Comparison of ENCODE assay signal across 7 mouse cellular contexts in the genomic region with DNA sequence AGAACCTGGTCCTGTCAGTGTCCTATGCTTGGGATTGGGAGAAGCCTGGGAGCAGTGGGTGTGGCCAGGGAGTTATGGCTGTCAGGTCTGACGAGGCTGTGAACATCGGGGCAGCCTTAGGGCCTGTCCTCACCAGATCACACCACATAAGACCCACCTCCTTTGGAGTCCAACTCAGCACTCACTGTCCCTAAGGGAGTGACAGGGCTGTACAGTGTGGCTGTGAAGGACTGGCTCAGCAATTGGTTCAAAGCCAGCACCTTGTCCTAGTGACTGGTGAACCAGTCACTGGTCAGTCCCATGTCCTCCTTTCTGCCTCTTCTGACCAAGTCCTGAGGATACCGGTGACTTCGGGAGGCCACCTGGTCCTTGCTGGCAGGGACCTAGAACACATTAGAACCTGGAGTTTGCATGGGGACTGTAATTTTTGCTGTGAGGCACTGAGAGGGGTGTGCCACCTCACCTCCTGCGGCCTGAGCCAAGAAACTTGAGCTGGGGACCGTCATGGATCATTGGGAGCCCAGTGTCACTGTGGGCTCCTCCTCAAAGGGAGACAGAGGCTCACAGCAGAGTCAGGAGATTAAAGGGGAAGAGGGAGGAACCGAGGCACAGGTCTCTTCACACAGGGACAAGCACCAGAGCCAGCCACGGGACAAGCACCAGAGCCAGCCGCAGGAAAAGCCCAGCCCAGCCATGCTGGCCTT. TPM values are rescaled to one million over a fixed set of nuclear protein-coding genes. Genes with fewer than 3 reads are reported as not detected.
DNase-seq lines count a peak whose midpoint lies in the region; ATAC-seq and TF ChIP-seq lines count a peak whose summit lies in the region.

No protein-coding gene starts in this region.

- no peaks in the 10 kb centered on the region for H3K9me3 ChIP-seq in heart, embryonic 15.5 days (replicated peaks)
- no peaks in the 10 kb centered on the region for H3K9me3 ChIP-seq in midbrain, embryonic 11.5 days (ENCODE audit: control insufficient read depth, low read length)

- peak; percentile 94 for DNase-seq in liver, adult 2 months (ENCODE audit: extremely low read depth, low read depth, low spot score)
- DNase-seq in liver, result no peak
- DNase-seq in adrenal gland, postnatal 25 days, result peak; percentile 44
- DNase-seq in midbrain, embryonic 11.5 days (ENCODE audit: low spot score, missing footprints), result no peak
- no peak for DNase-seq in left cerebral cortex, postnatal 36 days (ENCODE audit: low spot score in 2 of 2)
- DNase-seq in left cerebral cortex, postnatal 4 days, result no peak

- no peak for ATAC-seq in heart, embryonic 15.5 days (replicated peaks; ENCODE audit: insufficient number of reproducible peaks, insufficient read depth, low FRiP score, low read depth)
- no peak for ATAC-seq in midbrain, embryonic 11.5 days (ENCODE audit: low FRiP score)

- no peak overlapping the region for H3K4me2 ChIP-seq in heart, embryonic 15.5 days
- H3K4me2 ChIP-seq in midbrain, embryonic 11.5 days, result no peak overlapping the region

- H3K79me2 ChIP-seq in liver, adult 2 months (ENCODE audit: control insufficient read depth, insufficient read depth, low read length), result peaks cover 8% of the 10 kb centered on the region; the same call in 1 of the 2 replicates

- peak overlapping the region; percentile 4; the same call in 1 of the 2 replicates for H3K9ac ChIP-seq in liver, adult 2 months (ENCODE audit: low read depth, low read length)
- H3K9ac ChIP-seq in heart, embryonic 15.5 days, result 0 out of 2 replicates have a peak overlapping the region, but pooled peaks have one; percentile 16
- H3K9ac ChIP-seq in midbrain, embryonic 11.5 days (ENCODE audit: low read length), result peak overlapping the region; percentile 20; the same call in 1 of the 2 replicates

- no peak for TF ChIP-seq CTCF in liver, adult 2 months (IDR thresholded peaks at IDR 0.05; ENCODE audit: low read depth, low read length)

- H3K4me3 ChIP-seq in liver, adult 2 months (ENCODE audit: insufficient read depth, low read depth, low read length), result no peak overlapping the region
- H3K4me3 ChIP-seq in heart, embryonic 15.5 days, result no peak overlapping the region
- no peak overlapping the region for H3K4me3 ChIP-seq in midbrain, embryonic 11.5 days (ENCODE audit: low read depth, low read length)

- no peaks in the 10 kb centered on the region for H3K27me3 ChIP-seq in liver, adult 2 months (ENCODE audit: control insufficient read depth, insufficient read depth, low read length)
- H3K27me3 ChIP-seq in heart, embryonic 15.5 days, result no peaks in the 10 kb centered on the region
- H3K27me3 ChIP-seq in midbrain, embryonic 11.5 days (ENCODE audit: control insufficient read depth, insufficient read depth, low read length), result no peaks in the 10 kb centered on the region

- no peaks in the 10 kb centered on the region for H3K36me3 ChIP-seq in liver, adult 2 months (ENCODE audit: control insufficient read depth, insufficient read depth, low read length)
- H3K36me3 ChIP-seq in heart, embryonic 15.5 days, result peaks cover 13% of the 10 kb centered on the region; the same call in 1 of the 2 replicates
- no peaks in the 10 kb centered on the region for H3K36me3 ChIP-seq in midbrain, embryonic 11.5 days (ENCODE audit: control insufficient read depth, insufficient read depth, low read length)

- peaks cover 27% of the 10 kb centered on the region for H3K4me1 ChIP-seq in liver, adult 2 months (ENCODE audit: control insufficient read depth, insufficient read depth, low read length)
- H3K4me1 ChIP-seq in heart, embryonic 15.5 days (replicated peaks), result peaks cover 49% of the 10 kb centered on the region
- H3K4me1 ChIP-seq in midbrain, embryonic 11.5 days (ENCODE audit: control insufficient read depth, insufficient read depth, low read length), result peaks cover 23% of the 10 kb centered on the region

- intact Hi-C loops in left cerebral cortex, postnatal 36 days (cut with DNase I), result no loop called here
- intact Hi-C loops in left cerebral cortex, postnatal 4 days (cut with DNase I), result no loop called here

- no peak for TF ChIP-seq POLR2A in liver, adult 2 months (IDR thresholded peaks at IDR 0.05; ENCODE audit: extremely low read depth, insufficient read depth, low read length)

- 33% methylated on average over 9 of the region's 9 CpGs for WGBS in liver, adult 2 months
- 41% methylated on average over 9 of the region's 9 CpGs for WGBS in heart, embryonic 15.5 days
- WGBS in midbrain, embryonic 11.5 days, result 59% methylated on average over 9 of the region's 9 CpGs

- peak overlapping the region; percentile 99 for H3K27ac ChIP-seq in liver, adult 2 months (replicated peaks; ENCODE audit: insufficient read depth, low read depth, low read length)
- peak overlapping the region; percentile 97 for H3K27ac ChIP-seq in heart, embryonic 15.5 days
- no peak overlapping the region; the same call in 1 of the 2 replicates for H3K27ac ChIP-seq in midbrain, embryonic 11.5 days (ENCODE audit: low read depth, low read length)

RNA-seq across cellular contexts. Expression of gene Mknk2, which starts 1.8 kb away (rescaled TPM):
- 88.6 and 119 TPM in 2 replicates for total RNA-seq in liver, adult 2 months (2014; rRNA removed)
- 87.0 and 116 TPM in 2 replicates for polyA plus RNA-seq in liver, adult 2 months (2012; rRNA removed)
- 155 and 164 TPM in 2 replicates for total RNA-seq in adrenal gland, postnatal 25 days (2021)
- 70.8 and 99.5 TPM in 2 replicates for polyA plus RNA-seq in heart, embryonic 15.5 days (2015; fragmentation: Nextera tagmentation; extraction: Ambion mirVana)
- 42.0 and 49.4 TPM in 2 replicates for polyA plus RNA-seq in midbrain, embryonic 11.5 days (2014; fragmentation: Nextera tagmentation; extraction: Ambion mirVana)
- total RNA-seq in left cerebral cortex, postnatal 36 days (2021), result 10 to 100 TPM; 39.9 to 42.0 TPM
- 10 to 100 TPM; 61.6 to 67.1 TPM for total RNA-seq in left cerebral cortex, postnatal 4 days (2021)

RNA-seq across cellular contexts. Expression of gene Mob3a, which starts 22.1 kb away (rescaled TPM):
- total RNA-seq in liver, adult 2 months (2014; rRNA removed), result 3.5 and 5.2 TPM in 2 replicates
- 6.1 TPM in 2 replicates for polyA plus RNA-seq in liver, adult 2 months (2012; rRNA removed)
- total RNA-seq in adrenal gland, postnatal 25 days (2021), result 15.2 and 18.8 TPM in 2 replicates
- 22.1 and 33.6 TPM in 2 replicates for polyA plus RNA-seq in heart, embryonic 15.5 days (2015; fragmentation: Nextera tagmentation; extraction: Ambion mirVana)
- 50.2 and 52.7 TPM in 2 replicates for polyA plus RNA-seq in midbrain, embryonic 11.5 days (2014; fragmentation: Nextera tagmentation; extraction: Ambion mirVana)
- 10 to 100 TPM; 14.0 TPM for total RNA-seq in left cerebral cortex, postnatal 36 days (2021)
- total RNA-seq in left cerebral cortex, postnatal 4 days (2021), result 10 to 100 TPM; 52.0 to 52.1 TPM

RNA-seq across cellular contexts. Expression of gene Izumo4, which starts 22.3 kb away (rescaled TPM):
- total RNA-seq in liver, adult 2 months (2014; rRNA removed), result 17.2 and 18.3 TPM in 2 replicates
- 42.5 and 49.7 TPM in 2 replicates for polyA plus RNA-seq in liver, adult 2 months (2012; rRNA removed)
- total RNA-seq in adrenal gland, postnatal 25 days (2021), result 21.6 and 37.1 TPM in 2 replicates
- 10.4 and 14.6 TPM in 2 replicates for polyA plus RNA-seq in heart, embryonic 15.5 days (2015; fragmentation: Nextera tagmentation; extraction: Ambion mirVana)
- polyA plus RNA-seq in midbrain, embryonic 11.5 days (2014; fragmentation: Nextera tagmentation; extraction: Ambion mirVana), result 6.7 and 6.9 TPM in 2 replicates
- 10 to 100 TPM; 36.7 to 47.3 TPM for total RNA-seq in left cerebral cortex, postnatal 36 days (2021)
- total RNA-seq in left cerebral cortex, postnatal 4 days (2021), result 10 to 100 TPM; 46.3 to 53.6 TPM

RNA-seq across cellular contexts. Expression of gene Btbd2, which starts 22.8 kb away (rescaled TPM):
- 16.2 and 19.7 TPM in 2 replicates for total RNA-seq in liver, adult 2 months (2014; rRNA removed)
- 36.1 and 36.8 TPM in 2 replicates for polyA plus RNA-seq in liver, adult 2 months (2012; rRNA removed)
- total RNA-seq in adrenal gland, postnatal 25 days (2021), result 68.4 and 79.2 TPM in 2 replicates
- 45.4 and 64.8 TPM in 2 replicates for polyA plus RNA-seq in heart, embryonic 15.5 days (2015; fragmentation: Nextera tagmentation; extraction: Ambion mirVana)
- polyA plus RNA-seq in midbrain, embryonic 11.5 days (2014; fragmentation: Nextera tagmentation; extraction: Ambion mirVana), result 43.8 and 51.7 TPM in 2 replicates
- total RNA-seq in left cerebral cortex, postnatal 36 days (2021), result 100 to 1,000 TPM in 1 of 2 experiments, 10 to 100 TPM in 1; 93.4 to 100 TPM
- total RNA-seq in left cerebral cortex, postnatal 4 days (2021), result 10 to 100 TPM; 80.9 to 83.2 TPM

RNA-seq across cellular contexts. Expression of gene Csnk1g2, which starts 57.1 kb away (rescaled TPM):
- 54.4 and 56.1 TPM in 2 replicates for total RNA-seq in liver, adult 2 months (2014; rRNA removed)
- polyA plus RNA-seq in liver, adult 2 months (2012; rRNA removed), result 110 and 123 TPM in 2 replicates
- total RNA-seq in adrenal gland, postnatal 25 days (2021), result 127 and 157 TPM in 2 replicates
- polyA plus RNA-seq in heart, embryonic 15.5 days (2015; fragmentation: Nextera tagmentation; extraction: Ambion mirVana), result 78.2 and 112 TPM in 2 replicates
- 73.6 and 86.9 TPM in 2 replicates for polyA plus RNA-seq in midbrain, embryonic 11.5 days (2014; fragmentation: Nextera tagmentation; extraction: Ambion mirVana)
- 100 to 1,000 TPM; 208 to 256 TPM for total RNA-seq in left cerebral cortex, postnatal 36 days (2021)
- total RNA-seq in left cerebral cortex, postnatal 4 days (2021), result 100 to 1,000 TPM; 130 to 138 TPM

Comparison
In these comparisons a context has a peak if more than half of its experiments do, and no peak if none do; other contexts are left out.
1. DNase-seq: peak in liver, adult 2 months (single experiment) and adrenal gland, postnatal 25 days (single experiment); none in liver (single experiment), midbrain, embryonic 11.5 days (single experiment), left cerebral cortex, postnatal 36 days (0 of 2) and left cerebral cortex, postnatal 4 days (single experiment).
2. Peak in every context shown above with its lines, with median percentiles within 50 percentile points of each other: H3K9ac ChIP-seq.